In the genomic region with DNA sequence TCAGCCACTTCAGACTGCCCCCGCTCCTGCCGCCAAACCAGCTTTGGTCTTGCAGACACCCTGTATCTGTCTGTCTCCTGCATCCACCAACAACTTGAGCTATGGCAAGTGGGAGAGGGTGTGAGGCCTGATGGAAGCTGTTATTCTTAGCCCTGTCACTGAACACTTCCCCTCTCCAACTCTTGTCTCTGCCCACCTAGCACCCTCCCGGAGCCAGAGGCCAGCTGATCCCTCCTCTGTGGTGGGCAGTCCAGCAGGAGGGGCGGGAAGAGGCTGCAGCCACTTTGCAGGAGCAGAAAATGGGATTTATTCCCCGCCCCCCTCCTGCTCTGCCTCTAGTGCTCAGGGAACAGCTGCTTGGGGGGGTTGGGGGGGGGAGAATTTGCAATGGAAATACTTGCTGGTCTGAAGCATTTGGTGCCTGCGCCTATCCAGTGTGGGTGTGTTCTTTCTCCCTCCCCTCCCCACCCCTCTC, we compare ENCODE assay signal across 9 mouse cellular contexts.
DNase-seq lines count a peak whose midpoint lies in the region; ATAC-seq and TF ChIP-seq lines count a peak whose summit lies in the region.
"Had no signal": no experiment of that assay in that cellular context is flagged by ENCODE, and none has a peak within 500 bp of the region (broad histone marks: within the 10 kb centered on the region; RNA-seq: fewer than 3 reads in every experiment).

No protein-coding gene starts in this region.

- H3K27ac ChIP-seq in heart, embryonic 16.5 days (ENCODE audit: low read length): peak overlapping the region; percentile 75
- H3K27ac ChIP-seq in heart, adult 2 months: no peak overlapping the region
- no peak overlapping the region for H3K27ac ChIP-seq in forebrain, embryonic 14.5 days (ENCODE audit: low read depth, low read length)
- 0 out of 2 replicates have a peak overlapping the region, but pooled peaks have one; percentile 26 for H3K27ac ChIP-seq in limb, embryonic 11.5 days (replicated peaks; ENCODE audit: low read depth, low read length)
- H3K27ac ChIP-seq: liver, embryonic 14.5 days had no signal

- intact Hi-C loops in heart, adult 2 months (cut with DNase I): no loop called here

- H3K27me3 ChIP-seq in heart, embryonic 16.5 days (ENCODE audit: control insufficient read depth, insufficient read depth, low read length): no peaks in the 10 kb centered on the region
- H3K27me3 ChIP-seq in heart, adult 2 months (ENCODE audit: control insufficient read depth, insufficient read depth, low read length): no peaks in the 10 kb centered on the region
- H3K27me3 ChIP-seq in forebrain, embryonic 14.5 days (replicated peaks; ENCODE audit: control insufficient read depth, insufficient read depth, low read length): no peaks in the 10 kb centered on the region
- no peaks in the 10 kb centered on the region for H3K27me3 ChIP-seq in limb, embryonic 11.5 days (ENCODE audit: control insufficient read depth, insufficient read depth, low read length)

- H3K4me1 ChIP-seq in heart, embryonic 16.5 days (ENCODE audit: control insufficient read depth, insufficient read depth, low read length): peaks cover 31% of the 10 kb centered on the region
- no peaks in the 10 kb centered on the region for H3K4me1 ChIP-seq in heart, adult 2 months (ENCODE audit: control insufficient read depth, insufficient read depth, low read length)
- peaks cover 32% of the 10 kb centered on the region for H3K4me1 ChIP-seq in forebrain, embryonic 14.5 days (ENCODE audit: control insufficient read depth, insufficient read depth, low read length)
- peaks cover 39% of the 10 kb centered on the region for H3K4me1 ChIP-seq in limb, embryonic 11.5 days (ENCODE audit: control insufficient read depth, insufficient read depth, low read length)

- WGBS in heart, embryonic 16.5 days: 38% methylated on average over 5 of the region's 6 CpGs
- WGBS in heart, adult 2 months: 55% methylated on average over 6 of the region's 6 CpGs
- 55% methylated on average over 6 of the region's 6 CpGs for WGBS in forebrain, embryonic 14.5 days
- WGBS in limb, embryonic 11.5 days: 43% methylated on average over 6 of the region's 6 CpGs

- 0 out of 2 replicates have a peak overlapping the region, but pooled peaks have one; percentile 13 for H3K9ac ChIP-seq in heart, embryonic 16.5 days (ENCODE audit: low read length)
- no peak overlapping the region for H3K9ac ChIP-seq in heart, adult 2 months (ENCODE audit: low read depth, low read length)
- no peak overlapping the region for H3K9ac ChIP-seq in forebrain, embryonic 14.5 days (ENCODE audit: low read length)
- peak overlapping the region; percentile 18; the same call in 1 of the 2 replicates for H3K9ac ChIP-seq in limb, embryonic 11.5 days (ENCODE audit: low read length)
- H3K9ac ChIP-seq: liver, embryonic 14.5 days had no signal

- no peak overlapping the region for H3K4me3 ChIP-seq in heart, embryonic 16.5 days (ENCODE audit: low read length)
- H3K4me3 ChIP-seq in heart, adult 2 months: no peak overlapping the region
- no peak overlapping the region for H3K4me3 ChIP-seq in forebrain, embryonic 14.5 days (ENCODE audit: low read depth, low read length)
- no peak overlapping the region for H3K4me3 ChIP-seq in limb, embryonic 11.5 days (ENCODE audit: low read depth, low read length)

- no peaks in the 10 kb centered on the region for H3K36me3 ChIP-seq in heart, embryonic 16.5 days (ENCODE audit: control insufficient read depth, insufficient read depth)
- H3K36me3 ChIP-seq in heart, adult 2 months (ENCODE audit: control insufficient read depth, insufficient read depth, low read length): no peaks in the 10 kb centered on the region
- no peaks in the 10 kb centered on the region for H3K36me3 ChIP-seq in forebrain, embryonic 14.5 days (ENCODE audit: control insufficient read depth, insufficient read depth, low read length)
- no peaks in the 10 kb centered on the region for H3K36me3 ChIP-seq in limb, embryonic 11.5 days (ENCODE audit: control insufficient read depth, insufficient read depth, low read length)

- TF ChIP-seq POLR2A in heart, adult 2 months (IDR thresholded peaks at IDR 0.05; ENCODE audit: insufficient read depth, low read depth, low read length): no peak

- H3K9me3 ChIP-seq in heart, embryonic 16.5 days (replicated peaks; ENCODE audit: control insufficient read depth, low read length): 0 out of 2 replicates have a peak, but pooled peaks cover 2% of the 10 kb centered on the region
- H3K9me3 ChIP-seq in forebrain, embryonic 14.5 days (replicated peaks; ENCODE audit: control insufficient read depth, low read length): no peaks in the 10 kb centered on the region; the same call in 1 of the 2 replicates
- no peaks in the 10 kb centered on the region; the same call in 1 of the 2 replicates for H3K9me3 ChIP-seq in limb, embryonic 11.5 days (ENCODE audit: control insufficient read depth, low read length)

- H3K79me2 ChIP-seq in heart, adult 2 months (replicated peaks; ENCODE audit: control insufficient read depth, insufficient read depth, low read length): no peaks in the 10 kb centered on the region

- DNase-seq in heart, adult 2 months: no peak
- peak; percentile 16 for DNase-seq in ZHBTc4 (ENCODE audit: low read depth, low spot score)
- peak; percentile 31 for DNase-seq in forebrain, embryonic 14.5 days (ENCODE audit: low spot score)
- no peak for DNase-seq in limb, embryonic 11.5 days (ENCODE audit: low spot score)
- DNase-seq in spleen, adult 12 weeks (ENCODE audit: low spot score): no peak
- no peak for DNase-seq in adrenal gland, adult 18-20 months (ENCODE audit: low spot score in 2 of 2)
- DNase-seq in natural killer cell, adult 2 months (ENCODE audit: low spot score in 2 of 2): no peak

- TF ChIP-seq CTCF in heart, adult 2 months (IDR thresholded peaks at IDR 0.05): no peak

- TF ChIP-seq EP300 in heart, adult 2 months (IDR thresholded peaks at IDR 0.05; ENCODE audit: insufficient read depth, low read depth, low read length): no peak

- H3K4me2 ChIP-seq in heart, embryonic 16.5 days (ENCODE audit: low read depth, low read length): 0 out of 2 replicates have a peak overlapping the region, but pooled peaks have one; percentile 5
- H3K4me2 ChIP-seq in forebrain, embryonic 14.5 days (ENCODE audit: low read length): no peak overlapping the region
- H3K4me2 ChIP-seq in limb, embryonic 11.5 days (ENCODE audit: low read depth, severe bottlenecking): no peak overlapping the region

- ATAC-seq in heart, embryonic 16.5 days (replicated peaks; ENCODE audit: extremely low read depth, insufficient read depth, low FRiP score): peak; percentile 86
- 0 out of 2 replicates have a peak, but pooled peaks have one; percentile 41 for ATAC-seq in forebrain, embryonic 14.5 days
- ATAC-seq in limb, embryonic 11.5 days (ENCODE audit: insufficient number of reproducible peaks, low FRiP score, low TSS enrichment, low read depth): no peak

Comparison
In these comparisons a context has a peak if more than half of its experiments do, and no peak if none do; other contexts are left out.
1. H3K27ac ChIP-seq: peak in heart, embryonic 16.5 days (single experiment) and limb, embryonic 11.5 days (single experiment); none in heart, adult 2 months (single experiment) and forebrain, embryonic 14.5 days (single experiment).
2. H3K9ac ChIP-seq: peak in heart, embryonic 16.5 days (single experiment) and limb, embryonic 11.5 days (single experiment); none in heart, adult 2 months (single experiment) and forebrain, embryonic 14.5 days (single experiment).
3. DNase-seq: peak in ZHBTc4 (single experiment) and forebrain, embryonic 14.5 days (single experiment); none in heart, adult 2 months (0 of 2), limb, embryonic 11.5 days (single experiment), spleen, adult 12 weeks (single experiment), adrenal gland, adult 18-20 months (0 of 2) and natural killer cell, adult 2 months (0 of 2).